Mouse (Mus musculus) kidney, embryonic 14.5 days (tissue): ENCODE measurements at regions not wholly inside any gene's neighbourhood (a gene's known extent, or its start where the extent isn't known, plus 50 kb on each side); places are given as distances from the start of the nearest gene placed in this dataset.

Experiments
- ATAC-seq: fragments of 200-750 bp; cut with Nextera tagmentation; 2 replicates; pipeline ENCODE4 v1.8.0; 2017; ENCODE audit warnings: moderate number of reproducible peaks, mild to moderate bottlenecking, moderate TSS enrichment, moderate library complexity; ENCODE audit not compliant: low FRiP score, low TSS enrichment
- H3K27ac ChIP-seq: fragments of 300-500 bp; sonication (generic); 2 replicates; pipeline ENCODE4 v1.5.1; 2014; ENCODE audit warnings: low read depth, mild to moderate bottlenecking, low read length, moderate library complexity, mixed read lengths
- H3K27me3 ChIP-seq: fragments of 300-500 bp; sonication (generic); 2 replicates; pipeline ENCODE4 v1.6.1; 2014; ENCODE audit warnings: mild to moderate bottlenecking, low read length; ENCODE audit not compliant: control insufficient read depth, insufficient read depth
- H3K36me3 ChIP-seq: fragments of 300-500 bp; sonication (generic); 2 replicates; pipeline ENCODE4 v1.6.1; 2014; ENCODE audit warnings: low read length, mixed read lengths; ENCODE audit not compliant: control insufficient read depth, insufficient read depth
- H3K4me1 ChIP-seq: fragments of 300-500 bp; sonication (generic); 2 replicates; pipeline ENCODE4 v1.6.1; 2014; ENCODE audit warnings: low read length, mixed read lengths; ENCODE audit not compliant: control insufficient read depth, insufficient read depth
- H3K4me2 ChIP-seq: fragments of 300-500 bp; sonication (generic); replicated peaks from 2 replicates; pipeline ENCODE4 v1.6.1; 2014; ENCODE audit warnings: low read depth, mild to moderate bottlenecking, low read length
- H3K4me3 ChIP-seq: fragments of 300-500 bp; sonication (generic); 2 replicates; pipeline ENCODE4 v1.5.1; 2014; ENCODE audit warnings: mild to moderate bottlenecking, low read length
- H3K9ac ChIP-seq: fragments of 300-500 bp; sonication (generic); 2 replicates; pipeline ENCODE4 v1.6.1; 2014; ENCODE audit warnings: low read depth, mild to moderate bottlenecking, low read length, moderate library complexity
- H3K9me3 ChIP-seq: fragments of 300-500 bp; sonication (generic); 2 replicates; pipeline ENCODE4 v1.6.1; 2016; ENCODE audit warnings: low read length; ENCODE audit not compliant: control insufficient read depth
- WGBS: fragments of 180-500 bp; shearing (Covaris S2); extraction: QIAGEN DNeasy Blood & Tissue Kit; methylation state at CpG from one replicate; pipeline ENCODE4 v1.1.7; 2014; 5-methylcytosine and 5-hydroxymethylcytosine counted together

DNA sequence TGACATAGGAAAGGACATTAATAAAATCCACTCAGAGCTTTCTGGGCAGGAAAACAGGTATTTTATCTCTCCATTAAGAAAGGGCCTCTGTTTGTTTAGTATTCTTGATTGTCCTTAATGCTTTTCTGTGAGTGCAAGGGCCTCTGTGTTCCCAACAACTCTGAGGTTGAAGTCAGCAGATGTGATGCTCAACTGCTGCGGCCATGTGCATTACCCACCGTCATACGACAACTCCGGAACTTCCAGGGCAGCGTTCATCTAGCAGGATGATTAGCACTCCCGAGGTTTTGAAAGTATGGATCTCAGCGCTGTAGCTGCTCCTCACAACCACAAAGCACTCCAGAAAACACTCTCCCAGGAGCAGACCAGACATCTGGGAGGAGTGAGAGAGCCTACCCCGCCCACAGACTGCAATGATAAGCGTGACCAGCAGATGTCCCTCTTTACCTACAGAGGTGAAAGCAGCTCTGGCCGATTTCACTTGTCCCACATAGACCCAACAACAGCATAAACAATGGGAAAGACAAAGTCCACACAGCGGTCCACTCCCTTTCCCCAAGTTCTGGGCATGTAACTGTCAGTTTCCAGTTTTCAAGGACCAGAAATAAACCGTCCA, 1719.7 kb upstream of the Impad1 start:
- H3K9ac ChIP-seq: no peak overlapping the region
- no peak overlapping the region for H3K4me3 ChIP-seq
- H3K4me1 ChIP-seq: no peaks in the 10 kb centered on the region
- no peaks in the 10 kb centered on the region for H3K9me3 ChIP-seq
- 0 out of 2 replicates have a peak overlapping the region, but pooled peaks have one; percentile 10 for H3K4me2 ChIP-seq
- WGBS: 18% methylated on average over 12 of the region's 12 CpGs
- no peaks in the 10 kb centered on the region for H3K36me3 ChIP-seq
- H3K27ac ChIP-seq: no peak overlapping the region
- ATAC-seq: peak; percentile 94
- H3K27me3 ChIP-seq: no peaks in the 10 kb centered on the region

GRCm38 (mm10) chr4:6508091-6508490, 1714.9 kb upstream of the Impad1 start:
- Histone ChIP-seq H3K27me3 (no peaks in the 10 kb centered on the region), H3K4me1 (no peaks in the 10 kb centered on the region), H3K9ac (no peak overlapping the region), H3K4me3 (no peak overlapping the region), H3K27ac (no peak overlapping the region), H3K36me3 (no peaks in the 10 kb centered on the region), H3K4me2 (no peak overlapping the region), H3K9me3 (no peaks in the 10 kb centered on the region)
- ATAC-seq: no peak
- 96% methylated on average over 5 of the region's 5 CpGs for WGBS
